Mouse (Mus musculus): ENCODE measurements at regions not wholly inside any gene's neighbourhood (a gene's known extent, or its start where the extent isn't known, plus 50 kb on each side); places are given as distances from the start of the nearest gene placed in this dataset.
A peak's percentile ranks its signal among the peaks of the same experiment; 100 is the strongest.

DNA sequence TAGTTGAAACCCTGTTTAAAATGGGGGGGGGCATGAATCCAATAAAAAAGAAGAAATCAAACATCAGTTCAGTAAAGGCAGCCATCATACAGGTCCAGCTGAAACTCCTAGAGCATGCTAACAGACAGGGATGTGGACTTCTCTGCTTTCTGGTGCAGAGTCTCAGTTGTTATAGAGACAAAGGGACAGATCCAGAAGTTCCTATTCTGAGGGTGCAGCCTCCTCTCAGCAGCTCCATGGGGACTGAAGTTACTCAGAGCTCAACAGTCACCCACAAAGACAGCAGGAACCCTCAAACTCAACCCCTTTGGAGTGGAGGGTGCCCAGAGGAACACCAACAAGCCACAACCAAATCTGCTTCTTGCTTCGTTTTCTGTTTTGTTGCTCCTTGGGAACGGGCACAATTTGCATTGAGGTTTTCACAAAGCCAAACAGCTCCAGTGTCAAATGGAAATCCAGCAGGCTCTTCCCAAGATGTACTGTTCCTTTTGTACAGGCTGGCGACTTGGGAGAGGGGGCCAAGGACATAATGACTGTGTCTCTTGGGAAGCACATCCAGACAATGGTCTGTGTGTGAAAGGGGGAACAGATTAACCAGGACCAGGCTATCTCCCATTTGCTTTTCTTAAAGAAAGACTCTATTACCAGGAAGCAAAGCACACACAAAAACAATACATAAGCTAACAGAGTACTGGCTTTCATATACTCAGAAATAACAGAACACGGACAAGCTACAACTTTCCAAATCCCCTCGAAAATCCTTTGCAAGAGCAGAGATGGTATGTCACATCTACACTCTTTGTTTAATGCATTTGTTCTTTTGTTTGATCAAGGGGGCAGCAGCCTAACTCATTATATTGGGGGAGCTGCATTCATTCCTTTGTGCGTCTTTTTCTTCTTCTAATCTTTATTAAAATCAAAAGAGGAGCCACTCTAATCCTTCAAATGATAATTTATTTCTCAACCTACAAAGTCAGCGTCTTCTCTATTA, 332.6 kb upstream of the Zfp462 start:
- DNase-seq, result no peak

DNA sequence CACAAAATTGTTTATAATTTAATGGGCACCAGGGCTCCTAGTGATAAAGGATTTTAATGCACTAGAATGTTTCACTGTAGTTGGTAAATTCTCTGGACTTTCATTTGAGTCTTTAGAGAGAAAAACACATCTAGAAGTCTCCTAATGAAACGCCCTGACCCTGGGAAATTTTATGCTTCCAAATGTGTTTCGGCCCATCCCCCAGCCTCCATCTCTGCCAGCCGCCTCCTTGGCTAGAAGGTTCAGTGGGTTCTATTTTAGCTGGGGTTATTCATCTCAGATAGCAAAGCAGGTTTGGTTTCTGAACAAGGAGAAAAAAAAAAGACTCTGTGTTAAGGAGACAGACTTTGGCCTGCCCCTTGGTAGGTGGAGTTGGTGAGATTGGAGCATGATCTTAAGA, 331.8 kb upstream of the Zfp462 start:
- DNase-seq, result no peak

DNA sequence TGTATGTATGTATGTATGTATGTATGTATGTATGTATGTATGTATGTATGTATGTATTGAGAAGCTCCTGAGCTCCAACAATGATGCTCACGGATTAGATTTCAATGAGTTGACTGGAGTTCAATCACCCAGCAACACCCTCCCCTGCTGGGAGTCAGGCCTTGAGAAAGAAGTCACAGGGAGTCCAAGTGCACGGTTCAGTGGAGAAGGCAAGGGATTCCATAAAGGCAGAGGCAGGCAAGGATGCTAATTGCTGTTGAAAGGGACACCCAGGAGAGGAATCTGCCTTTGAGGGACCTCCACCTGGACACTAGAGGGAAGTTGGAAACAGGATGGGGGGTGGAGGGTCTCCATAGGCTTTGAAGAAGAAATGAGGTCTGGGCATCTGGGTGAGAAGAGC, 331.2 kb upstream of the Zfp462 start:
- DNase-seq, result no peak

DNA sequence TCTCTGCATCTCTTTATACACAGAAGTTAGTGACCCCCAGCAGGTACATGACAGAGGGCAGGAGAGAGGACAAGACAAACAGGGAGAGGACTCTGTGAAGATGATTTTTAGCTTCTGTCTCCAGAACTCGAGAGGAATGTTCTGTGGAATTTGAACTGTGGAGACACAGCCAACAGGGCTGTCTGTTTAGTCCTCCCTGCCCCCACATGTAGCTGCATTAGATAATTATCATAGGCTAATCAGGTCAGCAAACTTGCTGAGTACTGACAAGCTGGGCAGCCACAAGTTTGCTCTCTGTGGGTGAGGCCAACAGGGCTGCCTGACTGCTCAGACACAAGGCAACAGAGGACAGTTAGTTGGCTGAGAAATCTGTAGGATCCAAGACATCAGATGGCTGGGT, 329.0 kb upstream of the Zfp462 start:
- no peak for DNase-seq

DNA sequence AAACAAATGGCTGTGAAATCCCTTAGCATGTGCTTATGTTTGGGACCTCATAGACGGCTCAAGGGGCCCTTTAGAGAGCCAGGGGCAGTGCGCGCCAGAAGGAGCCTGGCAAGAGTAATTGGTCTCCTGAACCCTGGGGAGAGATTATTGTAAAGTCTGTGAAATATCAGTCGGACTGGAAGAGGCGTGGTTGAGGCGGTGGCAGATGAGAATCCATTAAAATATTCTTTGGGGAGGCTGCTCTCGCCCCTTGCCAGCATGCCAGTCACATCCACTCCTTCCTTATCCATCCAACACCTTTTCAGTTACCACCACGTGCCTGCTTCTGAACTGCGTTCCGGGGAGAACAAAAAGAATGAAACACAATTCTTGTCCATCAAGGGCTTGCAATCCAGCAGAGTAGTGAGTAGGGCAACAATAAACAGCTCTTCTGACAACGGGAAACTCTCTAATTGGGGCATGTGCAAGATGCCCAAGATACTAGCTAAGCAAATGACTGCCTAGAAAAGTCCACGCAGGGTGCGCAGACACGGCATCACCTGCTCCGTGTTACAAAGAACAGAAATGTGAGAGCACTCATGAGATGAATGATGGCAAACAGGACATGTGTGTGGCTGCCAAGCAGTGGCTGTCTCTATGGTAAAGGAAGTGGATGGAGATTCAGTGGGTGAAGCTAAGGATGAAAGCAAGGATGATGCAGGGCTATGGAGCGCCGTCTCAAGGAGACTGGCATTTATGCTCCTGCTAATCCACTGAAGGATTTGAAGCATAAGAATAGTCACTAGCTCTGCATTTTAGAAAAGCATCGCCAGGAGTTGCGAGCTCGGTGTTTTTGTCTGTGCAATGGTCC, 320.6 kb upstream of the Zfp462 start:
- DNase-seq, result no peak

DNA sequence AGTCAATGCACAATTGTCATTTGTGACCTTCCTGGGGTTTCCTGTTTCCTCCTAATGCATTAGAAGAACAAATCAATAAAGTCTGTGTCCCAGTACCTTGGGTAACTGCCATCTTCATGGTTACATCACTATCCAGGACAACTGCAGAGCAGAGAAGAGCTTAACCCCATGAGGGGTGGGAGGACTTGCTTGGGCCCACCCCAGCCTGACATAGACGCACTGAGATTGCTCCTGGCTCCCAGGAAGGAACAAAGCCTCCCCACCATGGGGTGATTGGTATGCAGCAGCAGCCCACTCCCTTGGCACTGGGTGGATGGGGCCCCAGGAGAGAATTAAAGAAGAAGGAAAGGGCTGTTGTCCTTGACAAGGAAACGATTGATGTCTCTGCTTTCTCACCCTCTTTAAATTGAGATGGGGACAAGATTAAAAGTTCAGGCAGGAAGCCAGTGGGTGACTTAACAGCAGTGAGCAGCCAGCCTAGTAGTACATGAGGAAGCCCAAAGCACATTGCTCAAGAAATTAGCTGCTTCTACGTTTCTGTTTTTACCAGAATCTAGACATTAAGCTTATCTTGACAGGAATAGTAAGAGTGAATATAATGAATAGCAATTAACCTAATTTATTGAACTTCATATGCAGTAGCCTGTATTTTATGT, 307.7 kb upstream of the Zfp462 start:
- DNase-seq, result peak; percentile 7

DNA sequence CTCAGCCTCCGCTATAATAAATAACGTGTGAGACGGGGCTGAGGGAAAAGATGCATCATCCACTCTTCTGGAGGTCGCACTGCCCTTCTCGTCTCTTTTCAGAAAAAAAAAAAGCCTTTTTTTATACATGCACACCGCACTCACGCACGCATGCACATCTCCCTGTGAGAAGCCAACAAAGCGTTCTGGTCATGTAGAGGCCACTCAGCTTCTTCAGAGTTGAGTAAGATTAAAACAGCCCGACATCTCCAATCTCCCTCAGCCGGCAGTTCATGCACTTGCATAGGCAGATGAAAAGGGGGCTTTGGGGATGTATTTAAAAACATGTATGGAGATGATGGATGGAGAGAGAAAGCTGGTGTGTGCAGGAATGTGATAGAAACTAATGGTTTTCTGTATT, 298.8 kb upstream of the Zfp462 start:
- no peak for DNase-seq

DNA sequence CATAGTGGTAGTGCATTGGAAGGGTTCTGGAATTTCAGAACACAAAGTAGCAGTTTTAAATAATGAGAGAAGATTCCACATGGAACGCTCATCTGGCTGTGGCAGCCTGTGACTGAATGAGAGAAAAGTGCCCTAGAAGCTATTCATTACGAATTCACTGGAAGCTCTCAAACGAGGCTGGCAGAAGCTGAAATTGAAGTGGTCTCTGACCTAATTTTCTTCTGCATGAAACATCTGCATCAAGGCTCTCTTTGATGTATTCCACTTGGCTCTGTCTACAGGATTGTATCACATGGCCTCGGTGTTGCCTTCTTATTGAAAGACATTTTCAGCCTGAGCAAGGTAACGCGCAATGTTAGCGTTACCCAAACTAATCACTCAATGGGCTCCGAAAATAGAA, 298.4 kb upstream of the Zfp462 start:
- DNase-seq, result no peak

DNA sequence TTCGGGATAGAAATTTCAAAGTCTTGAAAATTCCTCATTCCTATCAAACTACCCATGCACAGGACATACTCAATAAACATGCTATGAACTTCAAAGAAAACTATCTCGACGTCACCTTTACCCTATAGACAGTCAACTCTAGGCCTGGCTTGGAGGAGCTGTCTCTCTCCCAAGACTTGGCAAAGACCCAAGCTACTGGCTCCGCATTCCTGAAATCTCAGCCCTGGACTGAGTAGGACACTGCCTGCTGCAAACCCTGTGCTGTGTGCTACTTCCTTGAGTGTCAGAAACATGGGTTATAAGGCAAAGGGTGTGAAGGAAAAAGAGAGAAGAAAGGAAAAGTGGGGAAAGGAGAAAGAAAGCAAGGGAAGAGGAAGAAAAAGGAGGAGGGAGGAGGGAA, 296.6 kb upstream of the Zfp462 start:
- no peak for DNase-seq

DNA sequence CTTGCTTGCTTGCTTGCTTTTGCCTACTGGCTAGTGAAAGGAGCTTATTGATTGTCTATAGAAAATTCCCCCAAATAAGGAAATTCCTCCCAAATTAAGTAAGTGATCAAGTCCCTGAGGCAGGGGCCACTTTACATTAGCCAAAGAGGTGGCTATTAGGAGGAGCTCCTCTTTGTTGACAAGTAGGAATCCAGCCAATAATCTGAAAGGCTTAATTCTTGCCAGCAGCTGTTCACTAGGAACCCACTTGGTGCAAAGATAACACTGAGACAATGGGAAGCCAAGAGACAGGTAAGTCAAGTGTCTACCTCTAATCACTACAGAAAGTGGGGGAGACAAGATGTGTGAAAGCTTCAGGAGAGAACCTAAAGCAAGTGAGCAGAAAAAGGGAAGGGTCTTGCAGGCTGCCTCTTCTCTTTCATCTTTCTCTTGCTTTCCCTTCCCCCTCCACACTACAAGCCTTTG, 293.2 kb upstream of the Zfp462 start:
- DNase-seq, result no peak

DNA sequence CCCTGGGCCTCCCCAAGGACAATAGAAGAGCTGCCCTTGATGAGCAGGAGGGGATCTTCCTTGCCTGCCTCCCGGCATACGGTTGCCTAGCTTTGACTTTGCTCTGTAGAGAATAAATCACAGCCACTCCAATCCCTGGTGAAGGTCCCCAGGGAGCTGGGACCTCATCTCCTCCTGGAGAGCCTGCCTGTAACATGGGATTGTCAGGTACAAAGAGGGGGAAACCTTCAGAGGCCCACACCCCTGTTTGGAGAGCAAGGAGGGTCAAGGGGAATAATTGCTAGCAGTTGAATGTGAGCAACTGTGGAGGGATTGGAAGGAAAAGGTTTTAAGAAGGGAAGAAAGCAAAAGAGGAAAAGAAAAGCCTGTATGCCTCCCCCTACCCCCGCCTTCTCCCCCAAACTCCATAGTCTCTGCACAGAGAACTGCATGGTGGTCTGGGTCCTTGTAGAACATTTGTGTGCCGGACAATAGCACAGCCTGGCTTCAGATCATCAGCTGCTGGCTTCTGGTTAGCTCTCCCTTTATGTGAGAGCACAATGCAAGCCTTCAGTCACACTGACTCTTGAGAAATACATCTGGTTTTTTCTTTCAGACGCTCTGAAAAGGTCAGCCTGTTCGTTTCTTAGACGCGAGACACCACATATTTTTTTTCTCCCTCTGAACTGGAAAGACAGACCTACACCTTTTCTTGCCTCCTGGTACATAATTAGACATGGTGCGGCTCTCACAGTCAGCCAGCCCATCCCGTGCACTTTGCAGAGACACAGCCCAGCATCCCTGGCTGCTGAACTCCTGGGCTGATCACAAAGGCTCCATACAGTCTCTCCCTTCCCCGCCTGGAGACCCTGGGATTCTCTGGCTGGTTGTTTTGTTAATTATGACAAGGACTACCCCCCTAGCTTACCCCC, 292.5 kb upstream of the Zfp462 start:
- no peak for DNase-seq

DNA sequence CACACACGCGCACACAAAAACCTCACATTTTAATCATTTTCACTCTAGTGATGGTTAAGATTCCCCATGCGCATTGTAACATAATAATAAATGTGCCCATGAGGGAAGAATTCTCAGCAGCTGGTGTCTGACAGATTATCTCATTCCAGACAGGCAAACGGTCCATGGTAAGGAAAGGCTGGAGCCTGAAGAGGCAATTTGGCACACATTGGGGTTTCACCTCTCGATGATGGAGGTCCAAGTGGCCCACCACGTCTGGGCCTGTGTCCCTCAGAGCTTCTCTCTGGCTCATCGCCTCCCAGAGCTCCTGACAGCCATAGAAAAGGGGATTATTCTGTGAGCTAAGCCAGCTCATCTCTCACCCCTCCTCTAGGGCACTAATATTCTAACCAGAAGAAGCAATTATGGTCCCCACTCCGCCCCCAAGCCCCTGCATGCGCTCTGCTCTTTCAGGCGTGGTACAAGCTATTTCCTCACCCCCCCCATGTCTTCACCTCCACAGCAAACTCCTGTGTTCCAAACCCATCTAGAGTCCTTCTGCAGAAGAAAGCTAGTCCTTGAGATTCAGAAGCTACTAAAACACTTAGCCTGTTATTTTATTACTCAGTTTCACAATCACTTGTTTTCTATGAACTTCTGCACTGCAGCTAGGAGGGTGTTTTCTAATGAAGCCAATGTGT, 291.6 kb upstream of the Zfp462 start:
- DNase-seq, result no peak
